Mouse (Mus musculus) layer of hippocampus, postnatal 25 days (tissue): ENCODE data around the gene Ovol1. TPM values are rescaled to one million over a fixed set of nuclear protein-coding genes. Genes with fewer than 3 reads are reported as not detected.
A peak's percentile ranks its signal among the peaks of the same experiment; 100 is the strongest.

Source experiments
- DNase-seq, 2 experiments: peaks; one replicate each; pipeline ENCODE4 v3.0.0; 2022; ENCODE audit warnings: mixed read lengths in 2 of 2, low spot score in 1 of 2; ENCODE audit errors: extremely low spot score in 1 of 2
- total RNA-seq, 2 experiments: library from RNA; stranded (reverse); gene quantifications; 2 replicates each; pipeline ENCODE4 v1.2.3; 2021

Ovol1 gene
- not detected for total RNA-seq

- no peak for DNase-seq
These were observed at the start of gene Ovol1 for GRCm38 (mm10) chr19:5560457-5561041. Ovol1 (minus strand) TSS chr19:5560646.

GRCm38 (mm10) chr19:5609547-5610404, 49.3 kb upstream of the Ovol1 start, which contains the start of gene Kat5:
Kat5 (minus strand) TSS chr19:5610237.
- peak; percentile 83 to 98 for DNase-seq

GRCm38 (mm10) chr19:5609171-5609546, 48.7 kb upstream of the Ovol1 start:
- no peak for DNase-seq

- no peak for DNase-seq
These were observed 48.3 kb upstream of the Ovol1 start for GRCm38 (mm10) chr19:5608707-5609106.

GRCm38 (mm10) chr19:5607705-5608410, 47.4 kb upstream of the Ovol1 start:
- DNase-seq: no peak

- no peak for DNase-seq
These were observed 45.8 kb upstream of the Ovol1 start for GRCm38 (mm10) chr19:5606196-5606595.

GRCm38 (mm10) chr19:5605126-5605525, 44.7 kb upstream of the Ovol1 start:
- peak in 1 of 2 experiments; percentile 3 for DNase-seq

GRCm38 (mm10) chr19:5603664-5604063, 43.2 kb upstream of the Ovol1 start:
- DNase-seq: no peak

- DNase-seq: peak; percentile 56 to 68
These were observed 41.5 kb upstream of the Ovol1 start, which contains the start of gene Rnaseh2c for GRCm38 (mm10) chr19:5601752-5602541. Rnaseh2c (plus strand) TSS chr19:5601873.

- DNase-seq: no peak
These were observed 38.8 kb upstream of the Ovol1 start for GRCm38 (mm10) chr19:5599224-5599623.

GRCm38 (mm10) chr19:5591888-5592287, 31.4 kb upstream of the Ovol1 start:
- DNase-seq: no peak

GRCm38 (mm10) chr19:5589159-5589558, 28.7 kb upstream of the Ovol1 start:
- DNase-seq: no peak

- no peak for DNase-seq
These were observed 21.5 kb upstream of the Ovol1 start for GRCm38 (mm10) chr19:5581995-5582394.

GRCm38 (mm10) chr19:5580776-5581175, 20.3 kb upstream of the Ovol1 start:
- DNase-seq: no peak

GRCm38 (mm10) chr19:5579971-5580370, 19.5 kb upstream of the Ovol1 start:
- no peak for DNase-seq

GRCm38 (mm10) chr19:5575336-5575735, 14.9 kb upstream of the Ovol1 start:
- no peak for DNase-seq

- no peak for DNase-seq
These were observed 12.1 kb upstream of the Ovol1 start for GRCm38 (mm10) chr19:5572331-5573125.

- DNase-seq: no peak
These were observed 11.4 kb upstream of the Ovol1 start for GRCm38 (mm10) chr19:5571831-5572230.
